Mouse (Mus musculus) adrenal gland, adult 18-20 months (tissue): ENCODE measurements around the gene Lyrm7. TPM values are rescaled to one million over a fixed set of nuclear protein-coding genes. Genes with fewer than 3 reads are reported as not detected.

Experiments used
- DNase-seq, 2 experiments: peaks; one replicate each; pipeline ENCODE4 v3.0.0; 2021 to 2022; ENCODE audit warnings: low spot score in 2 of 2
- total RNA-seq, 2 experiments: library from RNA; stranded (reverse); gene quantifications; 1 replicate in 1 of 2; 2 replicates in 1 of 2; pipeline ENCODE4 v1.2.3; 2021

The Lyrm7 gene
- total RNA-seq, 2 experiments from 2014 or later, result 8.4 to 22.2 TPM

GRCm38 (mm10) chr11:54849961-54850758 is 10.6 kb downstream of the Lyrm7 start:
- DNase-seq, result no peak

DNA sequence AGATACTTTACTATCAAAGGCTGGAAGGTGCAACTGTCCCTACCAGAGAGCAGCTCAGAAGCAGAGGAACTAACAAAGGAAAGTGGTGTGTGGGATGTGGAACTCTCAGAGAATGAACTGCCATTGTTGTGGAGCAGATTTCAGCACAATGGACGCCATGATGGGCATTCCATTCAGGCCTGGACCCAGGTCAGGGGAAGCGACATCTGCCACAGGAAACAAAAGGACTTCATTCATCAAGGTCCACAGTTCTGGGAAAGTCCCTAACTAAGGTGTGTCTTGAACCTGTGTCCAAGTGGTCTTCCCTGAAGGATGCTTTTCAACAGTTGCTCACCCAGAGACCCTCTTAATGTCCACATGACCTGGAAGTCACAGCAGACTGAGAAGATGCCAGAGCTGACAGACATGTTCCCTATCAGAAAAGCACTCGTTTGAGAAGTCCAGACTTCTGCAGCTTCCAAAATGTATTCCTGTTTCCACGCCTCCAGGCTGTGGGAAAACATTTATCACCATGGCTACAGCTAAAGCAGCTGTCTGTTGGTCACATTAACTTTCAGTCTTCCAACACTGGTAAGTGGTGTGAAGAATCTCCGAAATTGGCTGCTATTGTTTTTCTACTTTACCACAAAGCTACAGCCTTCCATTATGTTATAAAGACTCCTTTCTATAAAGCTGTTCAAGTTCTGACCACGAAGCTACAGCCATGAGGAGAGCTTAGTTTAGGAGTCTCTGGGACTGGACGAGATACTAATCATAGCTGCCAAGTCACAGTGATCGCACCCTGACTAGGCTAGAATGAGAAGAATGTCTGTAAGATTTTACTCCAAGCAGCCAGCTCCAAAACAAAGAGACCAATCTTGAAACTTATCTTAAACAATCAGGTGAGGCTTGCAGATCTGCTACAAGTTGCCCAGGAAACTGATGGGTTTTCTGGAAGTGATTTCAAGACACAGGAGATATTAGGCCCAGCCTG is 15.0 kb downstream of the Lyrm7 start:
- no peak for DNase-seq

DNA sequence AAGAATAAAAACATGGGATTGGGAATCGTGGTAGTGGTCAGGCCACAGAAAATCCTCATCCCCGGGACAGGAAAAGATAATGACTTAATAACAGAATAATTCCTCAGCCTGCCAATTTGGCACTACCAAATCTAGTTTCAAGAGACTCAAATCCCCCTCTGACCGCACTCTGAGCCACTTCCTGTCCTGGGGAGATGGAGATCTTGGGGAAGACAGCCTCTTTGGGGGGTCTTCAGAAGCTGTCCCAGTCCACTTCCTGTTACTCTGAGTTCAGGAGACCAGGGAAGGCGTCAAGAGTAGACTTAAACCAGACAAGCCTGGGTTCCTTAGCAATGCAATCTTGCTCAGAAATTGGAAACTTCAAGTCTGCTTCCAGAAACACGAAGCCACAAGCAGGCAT is 15.8 kb downstream of the Lyrm7 start:
- no peak for DNase-seq

- DNase-seq, result no peak
Observed at GRCm38 (mm10) chr11:54844424-54844823, 16.3 kb downstream of the Lyrm7 start.

DNA sequence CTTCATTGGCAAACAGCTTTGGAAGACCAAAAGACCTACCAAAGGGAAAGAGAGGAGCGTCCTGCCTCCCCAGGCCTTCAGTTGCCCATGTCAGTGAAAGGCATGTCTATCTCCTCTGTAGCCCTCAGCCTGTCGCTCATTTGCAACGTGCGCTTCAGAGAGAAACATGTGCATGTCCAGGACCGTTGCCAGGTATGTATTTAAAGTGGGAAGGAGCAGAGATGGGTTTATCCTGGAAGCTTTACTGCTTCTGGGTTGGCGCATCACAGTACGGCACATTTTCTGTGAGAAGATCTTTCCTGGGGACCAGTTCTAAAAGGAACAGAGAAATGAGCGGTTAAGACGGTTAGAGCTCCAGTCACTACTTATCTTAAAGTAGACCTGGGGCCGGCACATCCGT is 19.8 kb downstream of the Lyrm7 start:
- no peak for DNase-seq

DNA sequence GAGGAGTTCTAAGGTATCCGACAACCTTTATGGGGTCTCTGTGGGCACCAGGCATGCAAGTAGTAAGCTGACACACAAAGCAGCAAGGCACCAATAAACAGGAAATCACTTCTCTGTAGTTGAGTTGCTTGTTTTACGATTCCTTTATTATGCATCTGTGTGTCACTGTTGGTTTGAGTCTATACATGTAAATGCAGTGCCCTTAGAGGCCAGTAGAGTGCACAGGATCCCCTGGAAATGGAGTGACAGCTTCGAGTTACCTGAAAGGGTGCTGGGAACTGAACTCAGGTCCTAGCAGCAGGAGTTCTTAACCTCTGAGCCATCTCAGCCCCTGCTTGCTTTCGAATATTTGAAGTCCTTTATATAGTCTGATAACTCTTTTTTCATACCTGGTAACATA is 21.0 kb downstream of the Lyrm7 start:
- no peak for DNase-seq

DNA sequence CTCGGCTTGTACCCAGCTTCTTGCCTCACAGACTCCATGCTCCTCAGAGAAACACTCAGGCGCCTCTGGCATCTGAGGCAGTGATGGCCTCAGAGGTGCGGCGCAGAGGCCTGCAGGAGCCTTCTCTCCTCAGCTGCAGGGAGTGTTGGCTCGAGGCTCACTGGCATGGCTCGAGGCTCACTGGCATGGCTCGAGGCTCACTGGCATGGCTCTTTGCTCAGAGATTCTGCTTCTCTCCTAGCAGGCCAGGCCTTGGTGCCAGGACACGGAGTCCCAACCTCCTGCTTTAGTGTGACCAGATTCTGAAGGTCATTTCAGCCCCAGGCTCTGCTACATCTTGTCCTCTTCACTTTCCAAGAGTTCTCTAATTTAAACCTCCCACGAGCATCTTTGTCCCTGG is 24.6 kb downstream of the Lyrm7 start:
- DNase-seq, result peak in 1 of 2 experiments; percentile 42

DNA sequence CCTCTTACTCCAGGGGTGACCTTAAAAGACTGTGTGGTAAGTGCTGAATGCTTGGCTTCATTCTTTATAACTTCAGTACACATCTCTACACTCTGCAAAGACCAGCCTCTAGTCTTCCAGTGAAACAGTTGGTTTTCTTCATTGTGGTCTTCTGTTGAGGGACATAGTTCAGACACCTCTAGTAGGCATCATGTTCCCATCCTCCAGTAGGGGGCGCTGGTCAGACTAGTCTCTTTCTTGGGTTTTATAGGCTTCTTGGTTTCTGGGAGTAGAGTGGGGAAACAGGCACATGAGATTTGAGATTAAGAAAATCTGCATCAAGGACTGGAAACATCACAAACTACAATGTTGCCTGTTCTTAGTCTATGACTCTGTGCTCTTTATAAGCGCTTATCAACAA is 26.1 kb downstream of the Lyrm7 start:
- no peak for DNase-seq

DNA sequence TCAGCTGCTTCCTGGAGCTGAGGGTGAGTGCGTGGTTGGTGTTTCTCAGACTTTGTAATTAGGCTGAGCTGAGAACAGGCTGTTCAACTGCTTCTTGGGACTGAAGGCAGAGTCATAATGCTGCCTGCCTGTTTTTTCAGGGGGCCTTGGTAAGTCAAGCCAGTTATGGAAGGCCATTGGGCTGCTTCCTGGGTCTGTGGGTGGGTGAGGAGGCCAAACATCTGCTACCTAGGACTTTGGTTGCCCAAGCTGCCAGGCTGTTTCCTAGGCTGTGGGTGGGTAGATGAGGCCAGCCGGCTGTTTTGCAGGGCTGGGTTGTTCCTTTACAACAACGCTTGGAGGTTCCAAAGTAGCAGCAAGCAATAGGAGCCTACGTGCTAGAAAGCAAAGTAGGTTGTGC is 26.9 kb downstream of the Lyrm7 start:
- no peak for DNase-seq

DNA sequence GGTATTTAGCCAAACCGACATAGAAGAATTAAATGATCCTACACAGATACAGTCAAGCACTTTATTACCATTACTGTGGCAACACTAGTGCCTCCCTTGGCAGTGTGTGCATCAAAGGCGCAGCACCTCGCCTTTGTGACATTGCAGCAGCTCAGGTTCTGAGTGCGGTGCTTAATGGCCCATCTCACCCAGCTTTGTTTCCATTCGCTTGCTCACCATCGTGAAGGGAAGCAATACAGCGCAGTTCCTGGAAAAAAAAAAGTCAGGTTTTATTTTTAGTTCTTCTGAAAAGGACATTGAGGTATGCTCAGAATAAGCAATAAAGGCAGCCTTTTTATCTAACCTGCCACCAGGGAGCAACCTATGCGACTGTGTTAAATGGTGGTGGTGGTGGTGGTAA is 33.9 kb downstream of the Lyrm7 start:
- no peak for DNase-seq

DNA sequence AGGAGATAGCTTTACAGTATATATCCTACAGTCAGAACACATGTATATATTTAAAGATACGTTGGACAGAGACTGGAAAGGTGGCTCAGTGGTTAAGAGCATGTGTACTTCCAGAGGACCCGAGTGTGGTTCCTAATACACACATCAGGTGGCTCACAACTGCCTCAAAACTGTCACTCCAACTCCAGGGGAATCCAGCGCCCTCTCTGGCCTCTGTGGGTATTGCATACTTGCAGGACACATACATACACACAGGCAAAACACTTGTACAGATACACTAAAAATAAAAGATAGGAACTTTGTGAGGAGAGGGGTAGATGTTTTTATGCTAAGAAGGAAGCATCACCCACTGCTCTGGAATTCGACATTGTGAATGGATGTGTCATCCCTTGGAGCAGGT is 34.9 kb downstream of the Lyrm7 start:
- no peak for DNase-seq

- no peak for DNase-seq
Observed at GRCm38 (mm10) chr11:54823467-54823866, 37.2 kb downstream of the Lyrm7 start.

GRCm38 (mm10) chr11:54819489-54819888 is 41.2 kb downstream of the Lyrm7 start:
- DNase-seq, result no peak

- no peak for DNase-seq
Observed at GRCm38 (mm10) chr11:54817449-54817848, 43.3 kb downstream of the Lyrm7 start.

GRCm38 (mm10) chr11:54815659-54816058 is 45.1 kb downstream of the Lyrm7 start:
- no peak for DNase-seq

DNA sequence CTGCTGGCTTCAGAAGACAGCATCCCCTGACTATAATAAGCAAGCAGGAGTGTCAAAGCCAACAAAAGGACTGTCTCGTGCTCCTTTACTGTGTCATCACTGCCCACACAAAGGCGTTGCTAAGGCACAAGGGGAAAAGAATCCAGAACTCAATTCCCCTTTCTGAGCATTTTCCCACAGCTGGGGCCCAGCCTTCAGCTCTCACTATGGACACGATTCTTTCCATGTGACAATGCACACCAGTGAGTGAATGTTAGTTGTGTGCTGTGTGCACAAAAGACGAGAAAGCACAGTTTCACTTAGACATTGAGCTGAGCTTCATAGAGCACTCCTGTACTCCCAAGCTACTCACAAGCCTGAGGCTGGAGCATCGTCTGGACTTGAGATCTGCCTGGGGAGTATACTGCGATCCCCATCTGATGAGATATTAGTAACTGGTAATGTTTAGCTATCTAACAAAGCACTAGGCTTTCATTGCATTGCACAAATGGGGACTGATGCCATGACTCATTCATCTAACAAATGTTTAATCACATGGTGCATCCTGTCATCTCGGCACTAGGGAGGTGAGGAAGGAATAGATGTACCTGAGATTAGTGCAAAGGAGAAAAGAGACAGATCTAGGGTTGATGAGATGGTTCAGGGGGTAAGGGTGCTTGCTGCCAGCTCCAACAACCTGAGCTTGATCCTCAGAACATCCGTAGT is 47.8 kb downstream of the Lyrm7 start:
- no peak for DNase-seq

GRCm38 (mm10) chr11:54812314-54812713 is 48.4 kb downstream of the Lyrm7 start:
- DNase-seq, result no peak

DNA sequence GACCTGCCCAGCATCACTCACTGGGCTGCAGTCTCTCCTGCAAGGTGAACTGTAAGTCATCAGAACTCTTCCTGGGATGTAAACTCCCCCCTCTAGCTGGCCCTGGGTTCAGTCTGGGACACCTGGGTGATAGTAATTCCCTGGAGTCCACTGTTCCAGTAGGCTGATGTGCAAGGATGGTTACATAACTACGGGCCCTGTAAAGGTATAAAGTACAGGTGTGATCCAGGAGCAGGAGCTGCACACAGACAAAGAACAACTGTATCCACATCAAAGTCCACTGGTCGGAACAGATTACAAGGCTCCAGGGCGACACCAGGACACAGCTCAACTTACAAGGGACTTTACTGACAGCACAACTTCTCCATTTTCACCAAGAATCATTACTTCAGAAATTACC is 49.7 kb downstream of the Lyrm7 start:
- no peak for DNase-seq

DNA sequence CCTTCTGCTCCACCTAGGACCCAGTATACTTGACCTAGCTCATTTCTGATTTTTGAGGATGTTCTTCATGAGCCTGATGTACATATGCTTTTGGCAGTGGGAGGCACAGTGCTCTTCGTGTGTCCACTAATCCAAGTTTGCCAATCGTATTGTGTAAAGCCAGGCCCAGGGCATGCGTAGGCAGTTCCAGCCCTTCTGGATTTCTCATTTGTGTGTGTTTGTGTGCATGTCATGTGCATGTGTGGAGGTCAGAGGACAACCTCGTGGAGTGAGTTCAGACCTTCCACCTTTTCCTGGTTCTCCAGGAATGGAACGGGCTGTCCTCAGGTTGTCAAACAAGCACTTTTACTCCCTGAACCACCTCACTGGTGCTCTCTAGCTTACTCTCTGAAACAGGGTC is 51.1 kb downstream of the Lyrm7 start:
- no peak for DNase-seq

DNA sequence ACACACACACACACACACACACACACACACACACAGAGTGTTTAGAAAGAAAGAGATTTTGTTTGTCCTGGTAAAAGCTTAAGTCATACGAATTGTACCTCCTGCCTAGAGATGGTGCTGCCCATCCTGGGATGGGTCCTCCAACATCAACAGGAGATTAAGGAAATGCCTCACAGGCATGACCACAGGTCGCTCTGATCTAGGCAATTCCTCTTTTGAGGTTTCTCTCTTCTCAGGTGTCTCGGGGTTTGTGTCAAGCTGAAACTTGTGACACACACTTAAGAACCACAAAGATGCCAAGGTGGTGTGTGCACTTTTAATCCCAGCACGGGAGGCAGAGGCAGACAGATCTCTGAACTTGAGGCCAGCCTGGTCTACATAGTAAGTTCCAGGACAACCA is 52.5 kb downstream of the Lyrm7 start:
- no peak for DNase-seq

DNA sequence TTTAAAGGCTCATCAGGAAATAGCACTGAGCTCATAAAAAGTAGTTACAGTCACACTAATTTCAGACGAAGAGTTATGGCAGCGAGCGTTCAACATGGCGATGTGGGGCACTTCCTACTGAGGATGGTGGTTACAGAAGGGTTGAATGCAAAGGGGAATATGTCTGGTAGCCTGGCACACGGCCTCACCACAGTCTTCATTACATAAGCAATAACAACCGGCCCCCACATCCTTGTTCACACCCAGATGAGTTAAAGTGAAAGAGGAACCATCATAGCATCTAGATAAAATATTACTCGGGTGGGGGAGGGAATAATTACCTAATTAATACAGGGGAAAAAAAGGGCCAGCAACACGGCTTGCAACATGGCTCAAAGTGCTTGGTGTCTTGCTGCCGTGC is 53.0 kb downstream of the Lyrm7 start:
- DNase-seq, result no peak

GRCm38 (mm10) chr11:54806891-54807290 is 53.8 kb downstream of the Lyrm7 start:
- DNase-seq, result no peak
